ENCODE assay signal across 24 mouse cellular contexts in the genomic region with DNA sequence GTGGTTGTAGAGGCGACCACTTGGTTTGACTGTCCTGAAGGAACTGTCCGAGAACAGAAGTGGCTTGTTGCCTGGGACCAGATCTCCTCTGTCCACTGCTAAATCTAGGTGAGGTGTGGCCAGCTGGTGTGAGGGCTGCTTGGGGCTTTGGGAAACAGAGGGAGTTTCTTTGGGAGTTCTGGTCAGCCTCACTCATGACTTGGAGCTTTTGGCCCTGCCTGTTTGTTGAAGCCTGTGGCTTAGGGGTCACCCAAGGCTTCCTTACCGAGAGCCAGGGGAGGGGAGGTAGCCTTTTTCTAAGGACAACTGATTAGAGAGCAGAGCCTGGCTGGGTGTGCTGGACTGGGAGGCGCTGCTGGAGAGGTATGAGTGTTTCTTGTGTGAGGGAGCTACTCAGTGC. TPM values are rescaled to one million over a fixed set of nuclear protein-coding genes. Genes with fewer than 3 reads are reported as not detected.
DNase-seq lines count a peak whose midpoint lies in the region; ATAC-seq and TF ChIP-seq lines count a peak whose summit lies in the region.
"Had no signal": no experiment of that assay in that cellular context is flagged by ENCODE, and none has a peak within 500 bp of the region (broad histone marks: within the 10 kb centered on the region; RNA-seq: fewer than 3 reads in every experiment).

No protein-coding gene starts in this region.

- H3K4me3 ChIP-seq in lung, embryonic 15.5 days = no peak overlapping the region
- H3K4me3 ChIP-seq in lung, adult 2 months (replicated peaks; ENCODE audit: extremely low read depth, low read depth, low read length) = no peak overlapping the region
- no peak overlapping the region for H3K4me3 ChIP-seq in heart, postnatal 0 days (ENCODE audit: low read depth, low read length)
- H3K4me3 ChIP-seq: erythroblast, embryonic 14.5 days; forebrain, embryonic 13.5 days; layer of hippocampus, adult 2 months; limb, embryonic 10.5 days; megakaryocyte, embryonic 14.5 days; neural tube, embryonic 15.5 days had no signal

- DNase-seq in lung, adult 2 months = no peak
- DNase-seq in heart, adult 9 months (ENCODE audit: low spot score in 2 of 2) = peak; percentile 54 to 70
- peak; percentile 44 for DNase-seq in heart, postnatal 0 days (ENCODE audit: low spot score)
- DNase-seq in testis, postnatal 14 days (ENCODE audit: low spot score) = peak; percentile 68
- no peak for DNase-seq in natural killer cell, adult 2 months (ENCODE audit: low spot score in 2 of 2)
- DNase-seq in cerebellum, postnatal 4 days (ENCODE audit: low spot score in 2 of 2) = no peak
- DNase-seq: adrenal gland, adult 2 months; B cell, adult 2 months; cerebellum, adult 9-10 months; kidney, adult 8-10 months; kidney, postnatal 14 days; lung, adult 18-20 months; midbrain, embryonic 14.5 days; spleen, adult 18-20 months; thymus, adult 18-20 months; thymus, postnatal 4 days had no signal

- TF ChIP-seq CTCF in lung, adult 2 months (IDR thresholded peaks at IDR 0.05; ENCODE audit: insufficient read depth, low read length) = no peak
- no peak for TF ChIP-seq CTCF in heart, postnatal 0 days (IDR thresholded peaks at IDR 0.05; ENCODE audit: low read depth)

- peaks cover 31% of the 10 kb centered on the region for H3K4me1 ChIP-seq in lung, embryonic 15.5 days
- H3K4me1 ChIP-seq in lung, adult 2 months (ENCODE audit: control insufficient read depth, insufficient read depth, low read length) = peaks cover 11% of the 10 kb centered on the region; the same call in 1 of the 2 replicates
- peaks cover 21% of the 10 kb centered on the region for H3K4me1 ChIP-seq in heart, postnatal 0 days (ENCODE audit: control insufficient read depth, insufficient read depth)

- WGBS in lung, embryonic 15.5 days = 62% methylated on average over 4 of the region's 4 CpGs
- 68% methylated on average over 4 of the region's 4 CpGs for WGBS in lung, adult 2 months
- WGBS in heart, postnatal 0 days = 51% methylated on average over 4 of the region's 4 CpGs

- 0 out of 2 replicates have a peak overlapping the region, but pooled peaks have one; percentile 2 for H3K27ac ChIP-seq in lung, embryonic 15.5 days
- H3K27ac ChIP-seq in heart, postnatal 0 days (ENCODE audit: low read depth) = peak overlapping the region; percentile 65
- H3K27ac ChIP-seq: forebrain, embryonic 13.5 days; hindbrain, embryonic 14.5 days; layer of hippocampus, adult 2 months; limb, embryonic 10.5 days; neural tube, embryonic 15.5 days had no signal

- no peak for TF ChIP-seq POLR2A in lung, adult 2 months (IDR thresholded peaks at IDR 0.05; ENCODE audit: borderline replicate concordance, extremely low read depth, low read depth, low read length)

- ATAC-seq in lung, embryonic 15.5 days (ENCODE audit: borderline replicate concordance, extremely low read depth, low FRiP score, low TSS enrichment) = no peak
- peak; percentile 34; the same call in 1 of the 2 replicates for ATAC-seq in heart, postnatal 0 days (ENCODE audit: insufficient read depth, low read depth)
- ATAC-seq: forebrain, embryonic 13.5 days had no signal

- 0 out of 2 replicates have a peak, but pooled peaks cover 4% of the 10 kb centered on the region for H3K36me3 ChIP-seq in lung, embryonic 15.5 days
- H3K36me3 ChIP-seq in heart, postnatal 0 days (replicated peaks; ENCODE audit: control insufficient read depth, insufficient read depth, low read length) = peaks cover 9% of the 10 kb centered on the region; the same call in 1 of the 2 replicates
- H3K36me3 ChIP-seq: neural tube, embryonic 15.5 days had no signal

- no peaks in the 10 kb centered on the region for H3K9me3 ChIP-seq in lung, embryonic 15.5 days
- no peaks in the 10 kb centered on the region for H3K9me3 ChIP-seq in heart, postnatal 0 days (replicated peaks; ENCODE audit: control insufficient read depth, low read length)
- H3K9me3 ChIP-seq: forebrain, embryonic 13.5 days; limb, embryonic 10.5 days; megakaryocyte, embryonic 14.5 days; neural tube, embryonic 15.5 days had no signal

- H3K4me2 ChIP-seq in lung, embryonic 15.5 days = no peak overlapping the region
- H3K4me2 ChIP-seq in heart, postnatal 0 days (ENCODE audit: low read depth, low read length) = no peak overlapping the region
- H3K4me2 ChIP-seq: forebrain, embryonic 13.5 days; hindbrain, embryonic 14.5 days; neural tube, embryonic 15.5 days had no signal

- H3K9ac ChIP-seq in lung, embryonic 15.5 days = no peak overlapping the region
- H3K9ac ChIP-seq in heart, postnatal 0 days (replicated peaks; ENCODE audit: low read depth, low read length) = peak overlapping the region; percentile 11; the same call in 1 of the 2 replicates
- H3K9ac ChIP-seq: forebrain, embryonic 13.5 days; hindbrain, embryonic 14.5 days; neural tube, embryonic 15.5 days had no signal

- no peak for TF ChIP-seq EP300 in heart, postnatal 0 days (IDR thresholded peaks at IDR 0.05; ENCODE audit: low read depth)

- H3K27me3 ChIP-seq in lung, embryonic 15.5 days = no peaks in the 10 kb centered on the region
- H3K27me3 ChIP-seq in heart, postnatal 0 days (ENCODE audit: control insufficient read depth, insufficient read depth, low read length) = no peaks in the 10 kb centered on the region
- H3K27me3 ChIP-seq: forebrain, embryonic 13.5 days; megakaryocyte, embryonic 14.5 days; neural tube, embryonic 15.5 days had no signal

RNA-seq across cellular contexts. Expression of a gene that starts 14.9 kb away (rescaled TPM):
- 129 and 146 TPM in 2 replicates for polyA plus RNA-seq in lung, embryonic 15.5 days (2015; fragmentation: Nextera tagmentation; extraction: Ambion mirVana)
- polyA plus RNA-seq in lung, adult 2 months (2012; rRNA removed) = 192 and 271 TPM in 2 replicates
- total RNA-seq in heart, postnatal 0 days (2014; rRNA removed; ENCODE audit: low replicate concordance) = 44.0 and 84.8 TPM in 2 replicates
- 45.0 and 46.5 TPM in 2 replicates for polyA plus RNA-seq in heart, postnatal 0 days (2015; fragmentation: Nextera tagmentation; extraction: Ambion mirVana)

RNA-seq across cellular contexts. Expression of a gene that starts 23.3 kb away (rescaled TPM):
- polyA plus RNA-seq in lung, embryonic 15.5 days (2015; fragmentation: Nextera tagmentation; extraction: Ambion mirVana) = 52.2 and 53.3 TPM in 2 replicates
- 21.4 and 33.9 TPM in 2 replicates for polyA plus RNA-seq in lung, adult 2 months (2012; rRNA removed)
- 0.46 and 0.57 TPM in 2 replicates for total RNA-seq in heart, postnatal 0 days (2014; rRNA removed; ENCODE audit: low replicate concordance)
- 0.15 TPM in 1 of 2 replicates, not detected in the other for polyA plus RNA-seq in heart, postnatal 0 days (2015; fragmentation: Nextera tagmentation; extraction: Ambion mirVana)
- total RNA-seq: adrenal gland, adult 2 months had no signal
- polyA plus RNA-seq: adrenal gland, adult 2 months; erythroblast, embryonic 14.5 days had no signal

RNA-seq across cellular contexts. Expression of a gene that starts 32.3 kb away (rescaled TPM):
- 195 and 198 TPM in 2 replicates for polyA plus RNA-seq in lung, embryonic 15.5 days (2015; fragmentation: Nextera tagmentation; extraction: Ambion mirVana)
- polyA plus RNA-seq in lung, adult 2 months (2012; rRNA removed) = 31.8 and 35.2 TPM in 2 replicates
- 34.7 and 37.3 TPM in 2 replicates for total RNA-seq in heart, postnatal 0 days (2014; rRNA removed; ENCODE audit: low replicate concordance)
- 53.6 and 58.4 TPM in 2 replicates for polyA plus RNA-seq in heart, postnatal 0 days (2015; fragmentation: Nextera tagmentation; extraction: Ambion mirVana)

RNA-seq across cellular contexts. Expression of a gene that starts 44.2 kb away (rescaled TPM):
- 50.9 and 52.3 TPM in 2 replicates for polyA plus RNA-seq in lung, embryonic 15.5 days (2015; fragmentation: Nextera tagmentation; extraction: Ambion mirVana)
- 33.5 and 34.7 TPM in 2 replicates for polyA plus RNA-seq in lung, adult 2 months (2012; rRNA removed)
- total RNA-seq in heart, postnatal 0 days (2014; rRNA removed; ENCODE audit: low replicate concordance) = 67.4 and 103 TPM in 2 replicates
- polyA plus RNA-seq in heart, postnatal 0 days (2015; fragmentation: Nextera tagmentation; extraction: Ambion mirVana) = 65.8 and 67.5 TPM in 2 replicates

RNA-seq across cellular contexts. Expression of a gene that starts 47.6 kb away (rescaled TPM):
- polyA plus RNA-seq in lung, embryonic 15.5 days (2015; fragmentation: Nextera tagmentation; extraction: Ambion mirVana) = 12.1 and 14.0 TPM in 2 replicates
- polyA plus RNA-seq in lung, adult 2 months (2012; rRNA removed) = 16.9 and 21.5 TPM in 2 replicates
- total RNA-seq in heart, postnatal 0 days (2014; rRNA removed; ENCODE audit: low replicate concordance) = 7.0 and 16.3 TPM in 2 replicates
- 5.9 and 9.1 TPM in 2 replicates for polyA plus RNA-seq in heart, postnatal 0 days (2015; fragmentation: Nextera tagmentation; extraction: Ambion mirVana)

Comparison
In these comparisons a context has a peak if more than half of its experiments do, and no peak if none do; other contexts are left out.
1. DNase-seq: peak in heart, adult 9 months (2 of 2), heart, postnatal 0 days (single experiment) and testis, postnatal 14 days (single experiment); none in lung, adult 2 months (single experiment), natural killer cell, adult 2 months (0 of 2) and cerebellum, postnatal 4 days (0 of 2).
2. RNA of a gene that starts 23.3 kb away (polyA plus RNA-seq): 52.2 to 53.3 TPM in lung, embryonic 15.5 days and 21.4 to 33.9 TPM in lung, adult 2 months; 0.15 TPM in heart, postnatal 0 days; every median in the first group is over 10 times any median in the second.